Mouse (Mus musculus): ENCODE results near the gene Spin1. TPM values are rescaled to one million over a fixed set of nuclear protein-coding genes. Genes with fewer than 3 reads are reported as not detected.

The Spin1 gene
- polyA plus RNA-seq, 1 experiment = not detected

GRCm38 (mm10) chr13:51120734-51121133 is 20.1 kb downstream of the Spin1 start:
- Histone ChIP-seq H3K4me3 (ENCODE audit: insufficient read depth, low read depth, low read length) (no peak overlapping the region), H3K27ac (ENCODE audit: insufficient read depth, low read depth, low read length) (no peak overlapping the region), H3K4me1 (ENCODE audit: control insufficient read depth, insufficient read depth, low read length) (peaks cover 20% of the 10 kb centered on the region)
- WGBS = 15% methylated on average over 4 of the region's 4 CpGs
- no peak for TF ChIP-seq POLR2A (IDR thresholded peaks at IDR 0.05; ENCODE audit: insufficient read depth, low read depth, low read length)
- no peak for TF ChIP-seq CTCF (IDR thresholded peaks at IDR 0.05; ENCODE audit: insufficient read depth, low read depth, low read length)

DNA sequence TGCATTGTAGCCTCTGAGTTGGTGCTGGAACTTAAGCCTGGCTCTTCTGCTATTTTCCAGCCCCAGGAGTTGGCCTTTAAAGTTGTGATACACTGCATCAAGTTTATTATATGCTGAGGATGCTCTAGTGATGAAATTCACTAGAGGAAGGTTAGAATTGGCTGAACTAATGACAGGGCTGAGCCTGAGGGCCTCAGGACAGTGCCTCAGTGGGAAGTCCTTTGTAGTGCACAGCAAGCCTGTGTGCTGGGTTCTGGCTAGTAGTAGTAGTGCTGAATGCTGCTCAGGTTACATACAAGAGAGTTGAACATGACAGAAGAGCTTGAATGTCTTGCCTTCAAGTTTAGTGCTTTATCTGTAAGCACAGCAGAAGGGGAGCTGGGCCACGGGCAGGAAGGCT is 21.3 kb downstream of the Spin1 start:
- 21% methylated on average over 1 of the region's 1 CpGs for WGBS
- Histone ChIP-seq H3K27ac (ENCODE audit: insufficient read depth, low read depth, low read length) (no peak overlapping the region), H3K4me1 (ENCODE audit: control insufficient read depth, insufficient read depth, low read length) (peaks cover 16% of the 10 kb centered on the region), H3K4me3 (ENCODE audit: insufficient read depth, low read depth, low read length) (no peak overlapping the region)
- TF ChIP-seq POLR2A (IDR thresholded peaks at IDR 0.05; ENCODE audit: insufficient read depth, low read depth, low read length) = no peak
- TF ChIP-seq CTCF (IDR thresholded peaks at IDR 0.05; ENCODE audit: insufficient read depth, low read depth, low read length) = no peak

DNA sequence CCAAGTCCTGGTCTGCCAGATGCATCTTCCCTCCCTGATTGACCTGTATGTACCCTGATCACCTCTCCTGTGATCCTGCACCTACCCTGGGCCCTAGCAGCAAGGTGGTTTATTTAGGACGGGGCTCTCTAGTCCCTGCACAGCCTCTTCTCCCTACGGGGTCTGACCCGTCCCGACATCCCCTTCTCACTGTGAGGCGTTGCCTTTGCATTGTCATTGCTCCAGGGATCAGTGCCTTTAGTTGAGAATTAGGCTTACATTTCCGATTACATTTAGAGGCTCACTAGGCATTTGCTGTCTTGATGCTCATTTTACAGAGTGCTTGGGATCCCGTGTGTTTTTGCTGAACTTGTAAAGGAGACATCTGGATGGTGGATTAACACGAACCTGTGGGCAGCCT is 22.1 kb downstream of the Spin1 start:
- TF ChIP-seq POLR2A (IDR thresholded peaks at IDR 0.05; ENCODE audit: insufficient read depth, low read depth, low read length) = no peak
- TF ChIP-seq CTCF (IDR thresholded peaks at IDR 0.05; ENCODE audit: insufficient read depth, low read depth, low read length) = no peak
- H3K27ac ChIP-seq (ENCODE audit: insufficient read depth, low read depth, low read length) = no peak overlapping the region
- no peak overlapping the region for H3K4me3 ChIP-seq (ENCODE audit: insufficient read depth, low read depth, low read length)
- H3K4me1 ChIP-seq (ENCODE audit: control insufficient read depth, insufficient read depth, low read length) = peaks cover 16% of the 10 kb centered on the region
- 75% methylated on average over 8 of the region's 8 CpGs for WGBS

GRCm38 (mm10) chr13:51125357-51125756 is 24.7 kb downstream of the Spin1 start:
- TF ChIP-seq CTCF (IDR thresholded peaks at IDR 0.05; ENCODE audit: insufficient read depth, low read depth, low read length) = no peak
- TF ChIP-seq POLR2A (IDR thresholded peaks at IDR 0.05; ENCODE audit: insufficient read depth, low read depth, low read length) = no peak
- Histone ChIP-seq H3K4me1 (ENCODE audit: control insufficient read depth, insufficient read depth, low read length) (peaks cover 12% of the 10 kb centered on the region), H3K27ac (ENCODE audit: insufficient read depth, low read depth, low read length) (no peak overlapping the region), H3K4me3 (ENCODE audit: insufficient read depth, low read depth, low read length) (no peak overlapping the region)
- WGBS = 59% methylated on average over 8 of the region's 8 CpGs

DNA sequence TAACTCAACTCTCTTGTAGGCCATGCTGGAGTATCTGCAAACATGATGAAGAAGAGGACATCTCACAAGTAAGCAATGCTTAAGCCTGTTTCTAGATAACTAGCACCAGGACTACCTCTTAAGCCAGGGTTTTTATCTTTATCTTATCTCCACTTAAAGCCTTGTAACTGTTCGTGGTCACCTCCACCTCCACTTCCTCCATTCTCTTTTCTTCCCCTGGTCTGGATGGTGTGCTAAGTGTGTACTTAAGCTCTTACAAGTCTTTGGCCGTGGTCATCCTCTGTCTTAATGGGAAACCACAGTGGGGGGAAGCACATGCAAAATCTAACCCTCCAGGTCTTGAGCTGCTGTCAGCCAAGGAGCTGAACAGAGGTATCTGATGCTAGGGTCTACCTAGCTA is 27.2 kb downstream of the Spin1 start:
- TF ChIP-seq POLR2A (IDR thresholded peaks at IDR 0.05; ENCODE audit: insufficient read depth, low read depth, low read length) (no peak), CTCF (IDR thresholded peaks at IDR 0.05; ENCODE audit: insufficient read depth, low read depth, low read length) (no peak)
- Histone ChIP-seq H3K4me1 (ENCODE audit: control insufficient read depth, insufficient read depth, low read length) (peaks cover 7% of the 10 kb centered on the region; the same call in 1 of the 2 replicates), H3K4me3 (ENCODE audit: insufficient read depth, low read depth, low read length) (no peak overlapping the region), H3K27ac (ENCODE audit: insufficient read depth, low read depth, low read length) (no peak overlapping the region)
- WGBS = 89% methylated on average over 2 of the region's 2 CpGs

GRCm38 (mm10) chr13:51128417-51128816 is 27.7 kb downstream of the Spin1 start:
- TF ChIP-seq POLR2A (IDR thresholded peaks at IDR 0.05; ENCODE audit: insufficient read depth, low read depth, low read length) = no peak
- no peak for TF ChIP-seq CTCF (IDR thresholded peaks at IDR 0.05; ENCODE audit: insufficient read depth, low read depth, low read length)
- no peak overlapping the region for H3K4me3 ChIP-seq (ENCODE audit: insufficient read depth, low read depth, low read length)
- H3K4me1 ChIP-seq (ENCODE audit: control insufficient read depth, insufficient read depth, low read length) = peaks cover 5% of the 10 kb centered on the region; the same call in 1 of the 2 replicates
- no peak overlapping the region for H3K27ac ChIP-seq (ENCODE audit: insufficient read depth, low read depth, low read length)
- 92% methylated on average over 7 of the region's 7 CpGs for WGBS

DNA sequence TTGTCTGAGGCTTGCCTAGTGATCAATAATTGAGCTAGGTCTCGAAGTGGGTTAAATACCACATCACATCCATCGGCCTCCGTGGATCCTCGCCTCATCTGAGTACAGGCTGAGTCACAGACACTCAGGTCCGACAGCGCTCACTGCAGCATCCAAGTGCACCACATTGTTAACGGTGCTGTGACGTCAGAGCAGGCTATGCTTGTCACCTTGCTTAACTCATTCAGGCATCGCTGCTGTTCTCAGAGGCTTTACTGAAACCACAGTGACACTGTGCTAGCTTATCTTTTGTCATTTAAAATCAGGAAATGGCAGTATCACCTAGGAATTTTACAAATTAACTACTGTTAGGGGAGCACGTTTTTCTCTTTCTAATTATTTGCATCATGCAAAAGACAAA is 30.5 kb downstream of the Spin1 start:
- H3K4me1 ChIP-seq (ENCODE audit: control insufficient read depth, insufficient read depth, low read length) = no peaks in the 10 kb centered on the region; the same call in 1 of the 2 replicates
- 42% methylated on average over 10 of the region's 10 CpGs for WGBS
- no peak overlapping the region for H3K27ac ChIP-seq (ENCODE audit: insufficient read depth, low read depth, low read length)
- no peak overlapping the region for H3K4me3 ChIP-seq (ENCODE audit: insufficient read depth, low read depth, low read length)
- TF ChIP-seq POLR2A (IDR thresholded peaks at IDR 0.05; ENCODE audit: insufficient read depth, low read depth, low read length) (no peak), CTCF (IDR thresholded peaks at IDR 0.05; ENCODE audit: insufficient read depth, low read depth, low read length) (no peak)

- H3K4me3 ChIP-seq (ENCODE audit: insufficient read depth, low read depth, low read length) = no peak overlapping the region
- 90% methylated on average over 4 of the region's 4 CpGs for WGBS
- H3K4me1 ChIP-seq (ENCODE audit: control insufficient read depth, insufficient read depth, low read length) = peaks cover 2% of the 10 kb centered on the region
- no peak overlapping the region for H3K27ac ChIP-seq (ENCODE audit: insufficient read depth, low read depth, low read length)
- TF ChIP-seq CTCF (IDR thresholded peaks at IDR 0.05; ENCODE audit: insufficient read depth, low read depth, low read length) (no peak), POLR2A (IDR thresholded peaks at IDR 0.05; ENCODE audit: insufficient read depth, low read depth, low read length) (no peak)
Measured at GRCm38 (mm10) chr13:51136315-51136714, 35.6 kb downstream of the Spin1 start.

DNA sequence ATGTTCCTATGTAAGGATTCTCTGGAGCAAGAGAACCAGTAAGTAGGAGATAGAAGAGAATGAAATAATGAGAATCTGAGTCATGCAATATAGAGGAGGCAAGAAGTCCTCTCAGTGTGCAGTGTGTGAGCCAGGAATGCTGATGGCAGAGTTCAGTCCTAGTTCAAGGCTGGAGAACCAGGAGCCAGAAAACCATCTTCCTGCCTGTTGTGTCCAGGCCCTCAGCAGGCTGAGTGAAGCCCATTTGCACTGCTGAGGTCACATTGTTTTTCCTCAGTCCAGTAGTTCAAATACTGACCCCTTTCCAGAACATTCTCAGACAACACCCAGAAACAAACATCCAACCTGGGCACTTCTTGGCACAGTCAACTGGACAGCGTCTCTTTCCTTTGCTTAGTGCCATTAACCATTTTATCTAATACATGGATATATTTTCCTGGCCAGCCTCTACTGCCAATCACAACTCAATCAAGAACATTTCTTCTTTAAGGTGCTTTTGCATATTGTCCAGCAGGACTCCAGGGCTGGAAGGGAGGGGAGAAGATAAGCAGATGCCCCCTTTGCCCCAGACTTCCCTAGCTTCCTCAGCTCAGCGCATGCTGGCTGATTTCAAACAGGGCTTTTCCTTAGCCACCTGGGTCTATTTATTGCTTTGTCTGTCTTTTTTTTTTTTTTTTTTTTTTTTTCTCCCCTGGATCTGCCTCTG is 36.5 kb downstream of the Spin1 start:
- Histone ChIP-seq H3K27ac (ENCODE audit: insufficient read depth, low read depth, low read length) (no peak overlapping the region), H3K4me3 (ENCODE audit: insufficient read depth, low read depth, low read length) (no peak overlapping the region), H3K4me1 (ENCODE audit: control insufficient read depth, insufficient read depth, low read length) (peaks cover 2% of the 10 kb centered on the region)
- 60% methylated on average over 2 of the region's 2 CpGs for WGBS
- TF ChIP-seq CTCF (IDR thresholded peaks at IDR 0.05; ENCODE audit: insufficient read depth, low read depth, low read length) (no peak), POLR2A (IDR thresholded peaks at IDR 0.05; ENCODE audit: insufficient read depth, low read depth, low read length) (no peak)
